Mouse (Mus musculus) bone marrow, adult 2 months (tissue): ENCODE measurements around the gene Ppm1n. TPM values are rescaled to one million over a fixed set of nuclear protein-coding genes. Genes with fewer than 3 reads are reported as not detected.

ENCODE experiments used
- H3K27ac ChIP-seq: fragments of 200-500 bp; 2 replicates; pipeline ENCODE4 v1.5.1; 2012; ENCODE audit warnings: low read depth, mild to moderate bottlenecking, control low read depth, inconsistent platforms, low read length; ENCODE audit not compliant: control insufficient read depth, poor library complexity, insufficient read depth
- H3K4me1 ChIP-seq: fragments of 200-500 bp; 2 replicates; pipeline ENCODE4 v1.6.1; 2011; ENCODE audit warnings: low read length; ENCODE audit not compliant: control insufficient read depth, insufficient read depth
- H3K4me3 ChIP-seq: fragments of 200-500 bp; replicated peaks from 2 replicates; pipeline ENCODE3; 2011; ENCODE audit warnings: mild to moderate bottlenecking, low read depth, low read length, control low read depth; ENCODE audit not compliant: control insufficient read depth
- CTCF ChIP-seq: fragments of 200-500 bp; IDR thresholded peaks from 2 replicates; pipeline ENCODE4 v1.5.1; 2011; ENCODE audit warnings: low read length, control low read depth; ENCODE audit not compliant: control insufficient read depth, insufficient read depth
- POLR2A ChIP-seq: fragments of 200-500 bp; IDR thresholded peaks from 2 replicates; pipeline ENCODE4 v1.6.1; 2011; ENCODE audit warnings: low read depth, mild to moderate bottlenecking, control low read depth, low read length, borderline replicate concordance; ENCODE audit not compliant: control insufficient read depth
- WGBS: fragments of 180-500 bp; shearing (Covaris S2); methylation state at CpG from one replicate; pipeline ENCODE4 v1.1.7; 2018; 5-methylcytosine and 5-hydroxymethylcytosine counted together
- polyA plus RNA-seq: library from polyadenylated mRNA; stranded (reverse); fragments of >200 nt; gene quantifications from 2 replicates; pipeline ENCODE4 v1.2.4, GENCODE M21; 2011; ENCODE audit warnings: low replicate concordance; ENCODE audit not compliant: missing spikeins, insufficient read depth, insufficient read length

The Ppm1n gene
- polyA plus RNA-seq, 1 experiment, result not detected

- under 1% methylated on average over 29 of the region's 29 CpGs for WGBS
- H3K27ac ChIP-seq, result no peak overlapping the region
- TF ChIP-seq POLR2A, result no peak
- TF ChIP-seq CTCF, result peak; percentile 95
- H3K4me1 ChIP-seq, result no peaks in the 10 kb centered on the region
- peak overlapping the region; percentile 40 for H3K4me3 ChIP-seq
These were observed 20.9 kb upstream of the Ppm1n start for GRCm38 (mm10) chr7:19300501-19301421.

GRCm38 (mm10) chr7:19299194-19299593 is 19.3 kb upstream of the Ppm1n start:
- no peaks in the 10 kb centered on the region for H3K4me1 ChIP-seq
- H3K27ac ChIP-seq, result no peak overlapping the region
- WGBS, result 15% methylated on average over 3 of the region's 3 CpGs
- H3K4me3 ChIP-seq, result no peak overlapping the region
- peak; percentile 43; the same call in 1 of the 2 replicates for TF ChIP-seq CTCF
- TF ChIP-seq POLR2A, result no peak

GRCm38 (mm10) chr7:19297794-19298193 is 17.9 kb upstream of the Ppm1n start:
- no peak for TF ChIP-seq CTCF
- no peak for TF ChIP-seq POLR2A
- Histone ChIP-seq H3K4me3 (no peak overlapping the region), H3K27ac (no peak overlapping the region), H3K4me1 (no peaks in the 10 kb centered on the region)
- WGBS, result 83% methylated on average over 5 of the region's 5 CpGs

GRCm38 (mm10) chr7:19297034-19297433 is 17.2 kb upstream of the Ppm1n start:
- 83% methylated on average over 6 of the region's 6 CpGs for WGBS

GRCm38 (mm10) chr7:19295503-19296185 is 15.8 kb upstream of the Ppm1n start:
- TF ChIP-seq POLR2A (no peak; the same call in 1 of the 2 replicates), CTCF (peak; percentile 84)
- Histone ChIP-seq H3K4me3 (peak overlapping the region; percentile 87), H3K27ac (no peak overlapping the region), H3K4me1 (no peaks in the 10 kb centered on the region)
- WGBS, result 8% methylated on average over 22 of the region's 22 CpGs

More at GRCm38 (mm10) chr7:19297034-19297433, 17.2 kb upstream of the Ppm1n start:
- Histone ChIP-seq H3K4me1 (no peaks in the 10 kb centered on the region), H3K4me3 (no peak overlapping the region), H3K27ac (no peak overlapping the region)
- TF ChIP-seq POLR2A, result no peak
- no peak for TF ChIP-seq CTCF

GRCm38 (mm10) chr7:19290969-19291596 is 11.2 kb upstream of the Ppm1n start:
- no peak overlapping the region for H3K27ac ChIP-seq

GRCm38 (mm10) chr7:19284763-19285162 is 4.9 kb upstream of the Ppm1n start:
- H3K4me3 ChIP-seq, result no peak overlapping the region
- TF ChIP-seq POLR2A (no peak), CTCF (peak; percentile 52)
- no peak overlapping the region for H3K27ac ChIP-seq
- no peaks in the 10 kb centered on the region for H3K4me1 ChIP-seq
- 18% methylated on average over 4 of the region's 4 CpGs for WGBS

More at GRCm38 (mm10) chr7:19290969-19291596, 11.2 kb upstream of the Ppm1n start:
- no peak for TF ChIP-seq POLR2A
- TF ChIP-seq CTCF, result no peak
- no peak overlapping the region for H3K4me3 ChIP-seq
- H3K4me1 ChIP-seq, result no peaks in the 10 kb centered on the region
- 17% methylated on average over 20 of the region's 20 CpGs for WGBS

- Histone ChIP-seq H3K27ac (no peak overlapping the region), H3K4me1 (no peaks in the 10 kb centered on the region), H3K4me3 (no peak overlapping the region)
- WGBS, result 38% methylated on average over 14 of the region's 14 CpGs
- TF ChIP-seq CTCF, result no peak
- no peak for TF ChIP-seq POLR2A
These were observed 3.5 kb upstream of the Ppm1n start for GRCm38 (mm10) chr7:19283406-19283804.
